Mouse (Mus musculus): ENCODE results near the gene Thy1. TPM values are rescaled to one million over a fixed set of nuclear protein-coding genes. Genes with fewer than 3 reads are reported as not detected.

Gene Thy1
- polyA plus RNA-seq, 1 experiment from 2014 or later = 5.1 TPM

GRCm38 (mm10) chr9:44088877-44089608 lies 45.9 kb downstream of the Thy1 start:
- Histone ChIP-seq H3K36me3 (peaks cover 30% of the 10 kb centered on the region), H3K4me2 (replicated peaks) (no peak overlapping the region), H3K27ac (no peak overlapping the region), H3K4me1 (peaks cover 46% of the 10 kb centered on the region), H3K9ac (no peak overlapping the region), H3K9me3 (no peaks in the 10 kb centered on the region), H3K27me3 (peaks cover 34% of the 10 kb centered on the region), H3K4me3 (no peak overlapping the region)
- ATAC-seq (ENCODE audit: low FRiP score, low read depth) = no peak
- WGBS = 60% methylated on average over 12 of the region's 12 CpGs

GRCm38 (mm10) chr9:44093612-44094503 lies 50.7 kb downstream of the Thy1 start:
- 36% methylated on average over 24 of the region's 24 CpGs for WGBS
- H3K4me1 ChIP-seq = peaks cover 10% of the 10 kb centered on the region; the same call in 1 of the 2 replicates
- H3K9ac ChIP-seq = no peak overlapping the region
- H3K4me3 ChIP-seq = no peak overlapping the region
- peaks cover 30% of the 10 kb centered on the region for H3K36me3 ChIP-seq
- no peaks in the 10 kb centered on the region for H3K9me3 ChIP-seq
- no peaks in the 10 kb centered on the region for H3K27me3 ChIP-seq
- H3K27ac ChIP-seq = no peak overlapping the region
- H3K4me2 ChIP-seq (replicated peaks) = no peak overlapping the region
- ATAC-seq (ENCODE audit: low FRiP score, low read depth) = peak; percentile 61

- no peak overlapping the region for H3K9ac ChIP-seq
- H3K4me3 ChIP-seq = no peak overlapping the region
- peaks cover 4% of the 10 kb centered on the region; the same call in 1 of the 2 replicates for H3K4me1 ChIP-seq
- H3K4me2 ChIP-seq (replicated peaks) = no peak overlapping the region
- no peak overlapping the region for H3K27ac ChIP-seq
- 83% methylated on average over 3 of the region's 3 CpGs for WGBS
- H3K9me3 ChIP-seq = no peaks in the 10 kb centered on the region
- ATAC-seq (ENCODE audit: low FRiP score, low read depth) = no peak
- no peaks in the 10 kb centered on the region for H3K27me3 ChIP-seq
- H3K36me3 ChIP-seq = peaks cover 31% of the 10 kb centered on the region
Measured at GRCm38 (mm10) chr9:44094737-44095136, 51.6 kb downstream of the Thy1 start.

- H3K4me3 ChIP-seq = no peak overlapping the region
- H3K27ac ChIP-seq = no peak overlapping the region
- no peak overlapping the region for H3K9ac ChIP-seq
- WGBS = 87% methylated on average over 9 of the region's 9 CpGs
- peaks cover 28% of the 10 kb centered on the region for H3K36me3 ChIP-seq
- H3K27me3 ChIP-seq = no peaks in the 10 kb centered on the region
- H3K9me3 ChIP-seq = no peaks in the 10 kb centered on the region
- H3K4me1 ChIP-seq = no peaks in the 10 kb centered on the region
- no peak for ATAC-seq (ENCODE audit: low FRiP score, low read depth)
- no peak overlapping the region for H3K4me2 ChIP-seq (replicated peaks)
Measured at GRCm38 (mm10) chr9:44095781-44096180, 52.6 kb downstream of the Thy1 start.

GRCm38 (mm10) chr9:44096536-44096935 lies 53.4 kb downstream of the Thy1 start:
- no peak overlapping the region for H3K4me3 ChIP-seq
- 34% methylated on average over 9 of the region's 9 CpGs for WGBS
- H3K9ac ChIP-seq = no peak overlapping the region
- H3K4me2 ChIP-seq (replicated peaks) = no peak overlapping the region
- ATAC-seq (ENCODE audit: low FRiP score, low read depth) = no peak
- no peaks in the 10 kb centered on the region for H3K27me3 ChIP-seq
- H3K9me3 ChIP-seq = no peaks in the 10 kb centered on the region
- no peak overlapping the region for H3K27ac ChIP-seq
- peaks cover 25% of the 10 kb centered on the region for H3K36me3 ChIP-seq
- H3K4me1 ChIP-seq = no peaks in the 10 kb centered on the region

Other genes with a start within 250 kb of the Thy1 start
- gene Usp2, start 23.6 kb downstream of the Thy1 start, polyA plus RNA-seq (2015; fragmentation: Nextera tagmentation; extraction: Ambion mirVana) = 14.6 and 14.7 TPM in 2 replicates
- gene Mfrp, start 58.3 kb downstream of the Thy1 start, polyA plus RNA-seq (2015; fragmentation: Nextera tagmentation; extraction: Ambion mirVana) = 0.13 and 0.17 TPM in 2 replicates
- gene C1qtnf5, start 63.9 kb downstream of the Thy1 start, polyA plus RNA-seq (2015; fragmentation: Nextera tagmentation; extraction: Ambion mirVana) = 2.6 and 3.4 TPM in 2 replicates
- 0.09 and 0.10 TPM in 2 replicates for gene Gm49380, start 70.1 kb downstream of the Thy1 start, polyA plus RNA-seq (2015; fragmentation: Nextera tagmentation; extraction: Ambion mirVana)
- 79.6 and 84.1 TPM in 2 replicates for gene Rnf26, start 70.1 kb downstream of the Thy1 start, polyA plus RNA-seq (2015; fragmentation: Nextera tagmentation; extraction: Ambion mirVana)
- 29.6 and 30.4 TPM in 2 replicates for gene Mcam, start 91.1 kb downstream of the Thy1 start, polyA plus RNA-seq (2015; fragmentation: Nextera tagmentation; extraction: Ambion mirVana)
- gene Cbl, start 190.7 kb downstream of the Thy1 start, polyA plus RNA-seq (2015; fragmentation: Nextera tagmentation; extraction: Ambion mirVana) = 17.5 and 19.6 TPM in 2 replicates
- gene Ccdc153, start 197.3 kb downstream of the Thy1 start, polyA plus RNA-seq (2015; fragmentation: Nextera tagmentation; extraction: Ambion mirVana) = not detected in 2 replicates
- 0.09 and 0.11 TPM in 2 replicates for gene Pdzd3, start 208.1 kb downstream of the Thy1 start, polyA plus RNA-seq (2015; fragmentation: Nextera tagmentation; extraction: Ambion mirVana)
- 8.2 and 8.3 TPM in 2 replicates for gene Nlrx1, start 225.2 kb downstream of the Thy1 start, polyA plus RNA-seq (2015; fragmentation: Nextera tagmentation; extraction: Ambion mirVana)
- 7.3 and 7.4 TPM in 2 replicates for gene Abcg4, start 245.2 kb downstream of the Thy1 start, polyA plus RNA-seq (2015; fragmentation: Nextera tagmentation; extraction: Ambion mirVana)